Mouse (Mus musculus): ENCODE measurements around the gene Fmo6. TPM values are rescaled to one million over a fixed set of nuclear protein-coding genes. Genes with fewer than 3 reads are reported as not detected.

The Fmo6 gene
- polyA plus RNA-seq, 1 experiment from 2014 or later, result 4.0 TPM

GRCm38 (mm10) chr1:162895900-162896299 is 41.4 kb downstream of the Fmo6 start:
- DNase-seq (ENCODE audit: low spot score), result peak; percentile 64
- no peaks in the 10 kb centered on the region for H3K4me1 ChIP-seq (ENCODE audit: control insufficient read depth, insufficient read depth, low read length)
- H3K27me3 ChIP-seq (replicated peaks; ENCODE audit: control insufficient read depth, insufficient read depth, low read length), result no peaks in the 10 kb centered on the region
- ATAC-seq (ENCODE audit: low read depth), result 0 out of 2 replicates have a peak, but pooled peaks have one; percentile 39
- no peaks in the 10 kb centered on the region for H3K9me3 ChIP-seq (ENCODE audit: control insufficient read depth, low read length)
- no peak overlapping the region for H3K4me2 ChIP-seq (ENCODE audit: low read depth, low read length)
- H3K36me3 ChIP-seq (ENCODE audit: control insufficient read depth, insufficient read depth, low read length), result no peaks in the 10 kb centered on the region
- 33% methylated on average over 6 of the region's 6 CpGs for WGBS
- no peak overlapping the region for H3K27ac ChIP-seq (replicated peaks; ENCODE audit: low read depth, low read length)
- H3K9ac ChIP-seq (ENCODE audit: low read depth, low read length), result no peak overlapping the region
- H3K4me3 ChIP-seq (ENCODE audit: low read depth, low read length), result no peak overlapping the region

GRCm38 (mm10) chr1:162893014-162893413 is 44.3 kb downstream of the Fmo6 start:
- no peak for ATAC-seq (ENCODE audit: low read depth)
- H3K9me3 ChIP-seq (ENCODE audit: control insufficient read depth, low read length), result peaks cover 5% of the 10 kb centered on the region; the same call in 1 of the 2 replicates
- no peaks in the 10 kb centered on the region for H3K27me3 ChIP-seq (replicated peaks; ENCODE audit: control insufficient read depth, insufficient read depth, low read length)
- H3K36me3 ChIP-seq (ENCODE audit: control insufficient read depth, insufficient read depth, low read length), result no peaks in the 10 kb centered on the region
- H3K4me3 ChIP-seq (ENCODE audit: low read depth, low read length), result no peak overlapping the region
- H3K4me2 ChIP-seq (ENCODE audit: low read depth, low read length), result no peak overlapping the region
- 91% methylated on average over 6 of the region's 6 CpGs for WGBS
- no peak overlapping the region for H3K9ac ChIP-seq (ENCODE audit: low read depth, low read length)
- DNase-seq (ENCODE audit: low spot score), result no peak
- no peaks in the 10 kb centered on the region for H3K4me1 ChIP-seq (ENCODE audit: control insufficient read depth, insufficient read depth, low read length)
- no peak overlapping the region for H3K27ac ChIP-seq (replicated peaks; ENCODE audit: low read depth, low read length)

GRCm38 (mm10) chr1:162891980-162892451 is 45.3 kb downstream of the Fmo6 start:
- 45% methylated on average over 6 of the region's 6 CpGs for WGBS
- Histone ChIP-seq H3K36me3 (ENCODE audit: control insufficient read depth, insufficient read depth, low read length) (no peaks in the 10 kb centered on the region), H3K27me3 (replicated peaks; ENCODE audit: control insufficient read depth, insufficient read depth, low read length) (no peaks in the 10 kb centered on the region), H3K27ac (replicated peaks; ENCODE audit: low read depth, low read length) (no peak overlapping the region), H3K4me1 (ENCODE audit: control insufficient read depth, insufficient read depth, low read length) (no peaks in the 10 kb centered on the region), H3K9ac (ENCODE audit: low read depth, low read length) (no peak overlapping the region), H3K4me3 (ENCODE audit: low read depth, low read length) (no peak overlapping the region), H3K9me3 (ENCODE audit: control insufficient read depth, low read length) (peaks cover 5% of the 10 kb centered on the region; the same call in 1 of the 2 replicates), H3K4me2 (ENCODE audit: low read depth, low read length) (no peak overlapping the region)
- DNase-seq (ENCODE audit: low spot score) (peak; percentile 48), ATAC-seq (ENCODE audit: low read depth) (0 out of 2 replicates have a peak, but pooled peaks have one; percentile 44)

GRCm38 (mm10) chr1:162888646-162889045 is 48.7 kb downstream of the Fmo6 start:
- no peak overlapping the region for H3K4me3 ChIP-seq (ENCODE audit: low read depth, low read length)
- H3K4me1 ChIP-seq (ENCODE audit: control insufficient read depth, insufficient read depth, low read length), result no peaks in the 10 kb centered on the region
- H3K27ac ChIP-seq (replicated peaks; ENCODE audit: low read depth, low read length), result no peak overlapping the region
- ATAC-seq (ENCODE audit: low read depth), result no peak
- no peaks in the 10 kb centered on the region for H3K36me3 ChIP-seq (ENCODE audit: control insufficient read depth, insufficient read depth, low read length)
- DNase-seq (ENCODE audit: low spot score), result no peak
- H3K9me3 ChIP-seq (ENCODE audit: control insufficient read depth, low read length), result peaks cover 5% of the 10 kb centered on the region; the same call in 1 of the 2 replicates
- 78% methylated on average over 12 of the region's 12 CpGs for WGBS
- H3K27me3 ChIP-seq (replicated peaks; ENCODE audit: control insufficient read depth, insufficient read depth, low read length), result no peaks in the 10 kb centered on the region
- no peak overlapping the region for H3K9ac ChIP-seq (ENCODE audit: low read depth, low read length)
- no peak overlapping the region for H3K4me2 ChIP-seq (ENCODE audit: low read depth, low read length)

GRCm38 (mm10) chr1:162887644-162888043 is 49.7 kb downstream of the Fmo6 start:
- WGBS, result 93% methylated on average over 7 of the region's 7 CpGs
- H3K4me2 ChIP-seq (ENCODE audit: low read depth, low read length), result no peak overlapping the region

GRCm38 (mm10) chr1:162886138-162886816 is 51.0 kb downstream of the Fmo6 start:
- 87% methylated on average over 11 of the region's 11 CpGs for WGBS
- Histone ChIP-seq H3K27ac (replicated peaks; ENCODE audit: low read depth, low read length) (no peak overlapping the region), H3K4me3 (ENCODE audit: low read depth, low read length) (no peak overlapping the region), H3K36me3 (ENCODE audit: control insufficient read depth, insufficient read depth, low read length) (no peaks in the 10 kb centered on the region), H3K4me2 (ENCODE audit: low read depth, low read length) (no peak overlapping the region), H3K9ac (ENCODE audit: low read depth, low read length) (no peak overlapping the region), H3K4me1 (ENCODE audit: control insufficient read depth, insufficient read depth, low read length) (no peaks in the 10 kb centered on the region), H3K27me3 (replicated peaks; ENCODE audit: control insufficient read depth, insufficient read depth, low read length) (no peaks in the 10 kb centered on the region), H3K9me3 (ENCODE audit: control insufficient read depth, low read length) (peaks cover 5% of the 10 kb centered on the region; the same call in 1 of the 2 replicates)
- DNase-seq (ENCODE audit: low spot score) (no peak), ATAC-seq (ENCODE audit: low read depth) (no peak)

More at GRCm38 (mm10) chr1:162887644-162888043, 49.7 kb downstream of the Fmo6 start:
- H3K27ac ChIP-seq (replicated peaks; ENCODE audit: low read depth, low read length), result no peak overlapping the region
- DNase-seq (ENCODE audit: low spot score), result no peak
- peaks cover 5% of the 10 kb centered on the region; the same call in 1 of the 2 replicates for H3K9me3 ChIP-seq (ENCODE audit: control insufficient read depth, low read length)
- no peaks in the 10 kb centered on the region for H3K36me3 ChIP-seq (ENCODE audit: control insufficient read depth, insufficient read depth, low read length)
- no peak overlapping the region for H3K4me3 ChIP-seq (ENCODE audit: low read depth, low read length)
- no peak overlapping the region for H3K9ac ChIP-seq (ENCODE audit: low read depth, low read length)
- H3K27me3 ChIP-seq (replicated peaks; ENCODE audit: control insufficient read depth, insufficient read depth, low read length), result no peaks in the 10 kb centered on the region
- H3K4me1 ChIP-seq (ENCODE audit: control insufficient read depth, insufficient read depth, low read length), result no peaks in the 10 kb centered on the region
- no peak for ATAC-seq (ENCODE audit: low read depth)

- Histone ChIP-seq H3K4me1 (ENCODE audit: control insufficient read depth, insufficient read depth, low read length) (no peaks in the 10 kb centered on the region), H3K27me3 (replicated peaks; ENCODE audit: control insufficient read depth, insufficient read depth, low read length) (no peaks in the 10 kb centered on the region), H3K9me3 (ENCODE audit: control insufficient read depth, low read length) (no peaks in the 10 kb centered on the region), H3K36me3 (ENCODE audit: control insufficient read depth, insufficient read depth, low read length) (no peaks in the 10 kb centered on the region), H3K4me3 (ENCODE audit: low read depth, low read length) (no peak overlapping the region), H3K4me2 (ENCODE audit: low read depth, low read length) (no peak overlapping the region), H3K9ac (ENCODE audit: low read depth, low read length) (no peak overlapping the region), H3K27ac (replicated peaks; ENCODE audit: low read depth, low read length) (no peak overlapping the region)
- ATAC-seq (ENCODE audit: low read depth) (no peak), DNase-seq (ENCODE audit: low spot score) (no peak)
- 66% methylated on average over 4 of the region's 4 CpGs for WGBS
These were observed 54.6 kb downstream of the Fmo6 start for GRCm38 (mm10) chr1:162882681-162883080.

- WGBS, result 53% methylated on average over 11 of the region's 11 CpGs
- DNase-seq (ENCODE audit: low spot score) (no peak), ATAC-seq (ENCODE audit: low read depth) (no peak)
- H3K9me3 ChIP-seq (ENCODE audit: control insufficient read depth, low read length), result no peaks in the 10 kb centered on the region
- H3K4me1 ChIP-seq (ENCODE audit: control insufficient read depth, insufficient read depth, low read length), result 0 out of 2 replicates have a peak, but pooled peaks cover 2% of the 10 kb centered on the region
- no peaks in the 10 kb centered on the region for H3K27me3 ChIP-seq (replicated peaks; ENCODE audit: control insufficient read depth, insufficient read depth, low read length)
- H3K4me2 ChIP-seq (ENCODE audit: low read depth, low read length), result no peak overlapping the region
- no peak overlapping the region for H3K9ac ChIP-seq (ENCODE audit: low read depth, low read length)
- no peaks in the 10 kb centered on the region for H3K36me3 ChIP-seq (ENCODE audit: control insufficient read depth, insufficient read depth, low read length)
- H3K27ac ChIP-seq (replicated peaks; ENCODE audit: low read depth, low read length), result no peak overlapping the region
- H3K4me3 ChIP-seq (ENCODE audit: low read depth, low read length), result no peak overlapping the region
These were observed 57.5 kb downstream of the Fmo6 start for GRCm38 (mm10) chr1:162879595-162880369.
